Comparison of ENCODE assay signal across 18 mouse cellular contexts in genomic region chr8:88369805-88370204, GRCm38 (mm10). TPM values are rescaled to one million over a fixed set of nuclear protein-coding genes. Genes with fewer than 3 reads are reported as not detected.
DNase-seq lines count a peak whose midpoint lies in the region; ATAC-seq lines count a peak whose summit lies in the region.
"Had no signal": no experiment of that assay in that cellular context is flagged by ENCODE, and none has a peak within 500 bp of the region (broad histone marks: within the 10 kb centered on the region; RNA-seq: fewer than 3 reads in every experiment).

No protein-coding gene starts in this region.

- no peak overlapping the region for H3K27ac ChIP-seq in forebrain, embryonic 14.5 days (ENCODE audit: low read depth, low read length)
- H3K27ac ChIP-seq in forebrain, embryonic 15.5 days (replicated peaks): no peak overlapping the region
- H3K27ac ChIP-seq in limb, embryonic 13.5 days: no peak overlapping the region
- no peak overlapping the region for H3K27ac ChIP-seq in limb, embryonic 10.5 days
- H3K27ac ChIP-seq in stomach, embryonic 15.5 days: no peak overlapping the region
- H3K27ac ChIP-seq: heart, embryonic 10.5 days; left cerebral cortex, adult 2 months; liver, embryonic 15.5 days; neural tube, embryonic 12.5 days had no signal

- no peaks in the 10 kb centered on the region for H3K4me1 ChIP-seq in forebrain, embryonic 14.5 days (ENCODE audit: control insufficient read depth, insufficient read depth, low read length)
- no peaks in the 10 kb centered on the region for H3K4me1 ChIP-seq in forebrain, embryonic 15.5 days
- peaks cover 10% of the 10 kb centered on the region for H3K4me1 ChIP-seq in limb, embryonic 13.5 days
- peaks cover 9% of the 10 kb centered on the region for H3K4me1 ChIP-seq in limb, embryonic 10.5 days
- peaks cover 9% of the 10 kb centered on the region; the same call in 1 of the 2 replicates for H3K4me1 ChIP-seq in stomach, embryonic 15.5 days
- H3K4me1 ChIP-seq: neural tube, embryonic 12.5 days had no signal

- H3K4me2 ChIP-seq in forebrain, embryonic 14.5 days (ENCODE audit: low read length): no peak overlapping the region
- no peak overlapping the region for H3K4me2 ChIP-seq in forebrain, embryonic 15.5 days (replicated peaks)
- H3K4me2 ChIP-seq in limb, embryonic 13.5 days (replicated peaks): no peak overlapping the region
- no peak overlapping the region for H3K4me2 ChIP-seq in stomach, embryonic 15.5 days
- H3K4me2 ChIP-seq: liver, embryonic 15.5 days; neural tube, embryonic 12.5 days had no signal

- no peaks in the 10 kb centered on the region for H3K36me3 ChIP-seq in forebrain, embryonic 14.5 days (ENCODE audit: control insufficient read depth, insufficient read depth, low read length)
- H3K36me3 ChIP-seq in forebrain, embryonic 15.5 days: no peaks in the 10 kb centered on the region
- no peaks in the 10 kb centered on the region for H3K36me3 ChIP-seq in limb, embryonic 13.5 days
- H3K36me3 ChIP-seq in limb, embryonic 10.5 days: no peaks in the 10 kb centered on the region
- no peaks in the 10 kb centered on the region for H3K36me3 ChIP-seq in stomach, embryonic 15.5 days
- H3K36me3 ChIP-seq: heart, embryonic 10.5 days; liver, embryonic 15.5 days; neural tube, embryonic 12.5 days had no signal

- no peak for ATAC-seq in forebrain, embryonic 14.5 days
- ATAC-seq in forebrain, embryonic 15.5 days (replicated peaks): no peak
- peak; percentile 48 for ATAC-seq in limb, embryonic 13.5 days (ENCODE audit: low FRiP score, low read depth)
- peak; percentile 29; the same call in 1 of the 2 replicates for ATAC-seq in stomach, embryonic 15.5 days (ENCODE audit: insufficient read depth, low FRiP score, low read depth)
- ATAC-seq: forebrain, postnatal 0 days had no signal

- no peak overlapping the region for H3K4me3 ChIP-seq in forebrain, embryonic 14.5 days (ENCODE audit: low read depth, low read length)
- no peak overlapping the region for H3K4me3 ChIP-seq in forebrain, embryonic 15.5 days
- no peak overlapping the region for H3K4me3 ChIP-seq in limb, embryonic 13.5 days
- no peak overlapping the region for H3K4me3 ChIP-seq in limb, embryonic 10.5 days
- no peak overlapping the region for H3K4me3 ChIP-seq in stomach, embryonic 15.5 days (replicated peaks)
- H3K4me3 ChIP-seq: erythroblast, embryonic 14.5 days; heart, embryonic 10.5 days; left cerebral cortex, adult 2 months; liver, embryonic 15.5 days; megakaryocyte, embryonic 14.5 days; neural tube, embryonic 12.5 days had no signal

- 0 out of 2 replicates have a peak overlapping the region, but pooled peaks have one; percentile 13 for H3K9ac ChIP-seq in forebrain, embryonic 14.5 days (ENCODE audit: low read length)
- H3K9ac ChIP-seq in forebrain, embryonic 15.5 days (replicated peaks): no peak overlapping the region
- H3K9ac ChIP-seq in limb, embryonic 13.5 days: no peak overlapping the region
- no peak overlapping the region for H3K9ac ChIP-seq in stomach, embryonic 15.5 days
- H3K9ac ChIP-seq: forebrain, postnatal 0 days; liver, embryonic 15.5 days; neural tube, embryonic 12.5 days had no signal

- DNase-seq in forebrain, embryonic 14.5 days (ENCODE audit: low spot score): no peak
- DNase-seq in limb, embryonic 10.5 days (ENCODE audit: low spot score): no peak
- peak; percentile 17 for DNase-seq in brain, adult 2 months (ENCODE audit: low read depth, low spot score)
- no peak for DNase-seq in urinary bladder, postnatal 36 days (ENCODE audit: low spot score in 2 of 2)
- DNase-seq: cerebellum, adult 8-10 months; forebrain, postnatal 0 days; heart, postnatal 36 days; layer of hippocampus, adult 9-11 months; right cerebral cortex, postnatal 4 days had no signal

- H3K27me3 ChIP-seq in forebrain, embryonic 14.5 days (replicated peaks; ENCODE audit: control insufficient read depth, insufficient read depth, low read length): no peaks in the 10 kb centered on the region
- no peaks in the 10 kb centered on the region for H3K27me3 ChIP-seq in forebrain, embryonic 15.5 days
- no peaks in the 10 kb centered on the region for H3K27me3 ChIP-seq in limb, embryonic 13.5 days
- H3K27me3 ChIP-seq in limb, embryonic 10.5 days (ENCODE audit: low read depth, poor library complexity, severe bottlenecking): no peaks in the 10 kb centered on the region
- no peaks in the 10 kb centered on the region for H3K27me3 ChIP-seq in stomach, embryonic 15.5 days (replicated peaks)
- H3K27me3 ChIP-seq: neural tube, embryonic 12.5 days had no signal

- no peaks in the 10 kb centered on the region for H3K9me3 ChIP-seq in forebrain, embryonic 14.5 days (replicated peaks; ENCODE audit: control insufficient read depth, low read length)
- H3K9me3 ChIP-seq in forebrain, embryonic 15.5 days: no peaks in the 10 kb centered on the region
- no peaks in the 10 kb centered on the region for H3K9me3 ChIP-seq in limb, embryonic 13.5 days
- no peaks in the 10 kb centered on the region for H3K9me3 ChIP-seq in limb, embryonic 10.5 days (replicated peaks)
- no peaks in the 10 kb centered on the region for H3K9me3 ChIP-seq in stomach, embryonic 15.5 days
- H3K9me3 ChIP-seq: heart, embryonic 10.5 days; liver, embryonic 15.5 days; neural tube, embryonic 12.5 days had no signal

- WGBS in forebrain, embryonic 14.5 days: 52% methylated on average over 3 of the region's 3 CpGs
- 44% methylated on average over 3 of the region's 3 CpGs for WGBS in forebrain, embryonic 15.5 days
- 38% methylated on average over 3 of the region's 3 CpGs for WGBS in limb, embryonic 13.5 days
- WGBS in limb, embryonic 10.5 days: 70% methylated on average over 3 of the region's 3 CpGs
- 41% methylated on average over 3 of the region's 3 CpGs for WGBS in stomach, embryonic 15.5 days

RNA-seq across cellular contexts. Expression of gene Brd7, which starts 7.8 kb away (rescaled TPM):
- polyA plus RNA-seq in forebrain, embryonic 14.5 days (2014; fragmentation: Nextera tagmentation; extraction: Ambion mirVana): 48.0 and 57.8 TPM in 2 replicates
- 65.4 and 68.7 TPM in 2 replicates for polyA plus RNA-seq in forebrain, embryonic 15.5 days (2015; fragmentation: Nextera tagmentation; extraction: Ambion mirVana)
- polyA plus RNA-seq in limb, embryonic 13.5 days (2015; fragmentation: Nextera tagmentation; extraction: Ambion mirVana): 85.3 and 86.1 TPM in 2 replicates
- 78.8 and 88.8 TPM in 2 replicates for polyA plus RNA-seq in limb, embryonic 10.5 days (2016; fragmentation: Nextera tagmentation; extraction: Ambion mirVana)
- 60.0 and 61.3 TPM in 2 replicates for polyA plus RNA-seq in stomach, embryonic 15.5 days (2015; fragmentation: Nextera tagmentation; extraction: Ambion mirVana)

Comparison
In these comparisons a context has a peak if more than half of its experiments do, and no peak if none do; other contexts are left out.
1. ATAC-seq: peak in limb, embryonic 13.5 days (single experiment) and stomach, embryonic 15.5 days (single experiment); none in forebrain, embryonic 14.5 days (single experiment) and forebrain, embryonic 15.5 days (single experiment).